Comparison of ENCODE assay signal across 31 mouse cellular contexts in genomic region chr10:24052039-24052438, GRCm38 (mm10). TPM values are rescaled to one million over a fixed set of nuclear protein-coding genes. Genes with fewer than 3 reads are reported as not detected.
"Had no signal": no experiment of that assay in that cellular context is flagged by ENCODE, and none has a peak within 500 bp of the region (broad histone marks: within the 10 kb centered on the region; RNA-seq: fewer than 3 reads in every experiment).

No protein-coding gene starts in this region.

- H3K9ac ChIP-seq: lung, embryonic 15.5 days; midbrain, embryonic 13.5 days; neural tube, embryonic 13.5 days had no signal

- H3K36me3 ChIP-seq: lung, embryonic 15.5 days; midbrain, embryonic 13.5 days; neural tube, embryonic 13.5 days had no signal

- H3K4me1 ChIP-seq: lung, embryonic 15.5 days; midbrain, embryonic 13.5 days; neural tube, embryonic 13.5 days had no signal

- H3K27me3 ChIP-seq: lung, embryonic 15.5 days; midbrain, embryonic 13.5 days; neural tube, embryonic 13.5 days had no signal

- H3K4me3 ChIP-seq: layer of hippocampus, adult 2 months; lung, embryonic 15.5 days; midbrain, embryonic 13.5 days; myocyte; neural tube, embryonic 13.5 days had no signal

- H3K27ac ChIP-seq: kidney, postnatal 0 days; layer of hippocampus, adult 2 months; lung, embryonic 15.5 days; midbrain, embryonic 13.5 days; neural tube, embryonic 13.5 days had no signal

- ATAC-seq: intestine, postnatal 0 days; midbrain, embryonic 13.5 days; midbrain, embryonic 16.5 days had no signal

- H3K9me3 ChIP-seq: lung, embryonic 15.5 days; midbrain, embryonic 13.5 days; neural tube, embryonic 13.5 days had no signal

- H3K4me2 ChIP-seq: lung, embryonic 15.5 days; midbrain, embryonic 13.5 days; neural tube, embryonic 13.5 days had no signal

- DNase-seq: kidney, adult 2 months; kidney, postnatal 25 days; layer of hippocampus, adult 9-11 months; lung, adult 18-20 months; lung, postnatal 10 days; lung, postnatal 36 days; retina, postnatal 1 day; thymus, adult 18-20 months; thymus, postnatal 36 days had no signal

RNA-seq across cellular contexts. Expression of gene Taar7f, which starts 2.7 kb away (rescaled TPM):
- total RNA-seq: layer of hippocampus, adult 2 months; layer of hippocampus, postnatal 25 days; left cerebral cortex, adult 18-20 months; left cerebral cortex, postnatal 36 days; monocyte, adult 5-6 weeks; neutrophil, adult 5-6 weeks had no signal
- polyA plus RNA-seq: intestine, postnatal 0 days; kidney, adult 2 months; kidney, embryonic 14.5 days; kidney, postnatal 0 days; large intestine, adult 2 months; limb, embryonic 11.5 days; limb, embryonic 14.5 days; lung, embryonic 15.5 days; midbrain, embryonic 13.5 days; midbrain, embryonic 16.5 days; myocyte; neural tube, embryonic 13.5 days; small intestine, adult 2 months; spleen, adult 2 months; stomach, embryonic 16.5 days; testis, adult 2 months; urinary bladder, adult 2 months had no signal

RNA-seq across cellular contexts. Expression of gene Taar7e, which starts 14.6 kb away (rescaled TPM):
- total RNA-seq: layer of hippocampus, adult 2 months; layer of hippocampus, postnatal 25 days; left cerebral cortex, adult 18-20 months; left cerebral cortex, postnatal 36 days; monocyte, adult 5-6 weeks; neutrophil, adult 5-6 weeks had no signal
- polyA plus RNA-seq: intestine, postnatal 0 days; kidney, adult 2 months; kidney, embryonic 14.5 days; kidney, postnatal 0 days; large intestine, adult 2 months; limb, embryonic 11.5 days; limb, embryonic 14.5 days; lung, embryonic 15.5 days; midbrain, embryonic 13.5 days; midbrain, embryonic 16.5 days; myocyte; neural tube, embryonic 13.5 days; small intestine, adult 2 months; spleen, adult 2 months; stomach, embryonic 16.5 days; testis, adult 2 months; urinary bladder, adult 2 months had no signal

RNA-seq across cellular contexts. Expression of gene Taar8a, which starts 24.3 kb away (rescaled TPM):
- total RNA-seq: layer of hippocampus, adult 2 months; layer of hippocampus, postnatal 25 days; left cerebral cortex, adult 18-20 months; left cerebral cortex, postnatal 36 days; monocyte, adult 5-6 weeks; neutrophil, adult 5-6 weeks had no signal
- polyA plus RNA-seq: intestine, postnatal 0 days; kidney, adult 2 months; kidney, embryonic 14.5 days; kidney, postnatal 0 days; large intestine, adult 2 months; limb, embryonic 11.5 days; limb, embryonic 14.5 days; lung, embryonic 15.5 days; midbrain, embryonic 13.5 days; midbrain, embryonic 16.5 days; myocyte; neural tube, embryonic 13.5 days; small intestine, adult 2 months; spleen, adult 2 months; stomach, embryonic 16.5 days; testis, adult 2 months; urinary bladder, adult 2 months had no signal

RNA-seq across cellular contexts. Expression of gene Taar7d, which starts 25.0 kb away (rescaled TPM):
- total RNA-seq: layer of hippocampus, adult 2 months; layer of hippocampus, postnatal 25 days; left cerebral cortex, adult 18-20 months; left cerebral cortex, postnatal 36 days; monocyte, adult 5-6 weeks; neutrophil, adult 5-6 weeks had no signal
- polyA plus RNA-seq: intestine, postnatal 0 days; kidney, adult 2 months; kidney, embryonic 14.5 days; kidney, postnatal 0 days; large intestine, adult 2 months; limb, embryonic 11.5 days; limb, embryonic 14.5 days; lung, embryonic 15.5 days; midbrain, embryonic 13.5 days; midbrain, embryonic 16.5 days; myocyte; neural tube, embryonic 13.5 days; small intestine, adult 2 months; spleen, adult 2 months; stomach, embryonic 16.5 days; testis, adult 2 months; urinary bladder, adult 2 months had no signal

RNA-seq across cellular contexts. Expression of gene Taar8b, which starts 40.1 kb away (rescaled TPM):
- total RNA-seq: layer of hippocampus, adult 2 months; layer of hippocampus, postnatal 25 days; left cerebral cortex, adult 18-20 months; left cerebral cortex, postnatal 36 days; monocyte, adult 5-6 weeks; neutrophil, adult 5-6 weeks had no signal
- polyA plus RNA-seq: intestine, postnatal 0 days; kidney, adult 2 months; kidney, embryonic 14.5 days; kidney, postnatal 0 days; large intestine, adult 2 months; limb, embryonic 11.5 days; limb, embryonic 14.5 days; lung, embryonic 15.5 days; midbrain, embryonic 13.5 days; midbrain, embryonic 16.5 days; myocyte; neural tube, embryonic 13.5 days; stomach, embryonic 16.5 days; testis, adult 2 months; urinary bladder, adult 2 months had no signal
